Mouse (Mus musculus): Measurements from ENCODE around the gene Rbx1.

DNA sequence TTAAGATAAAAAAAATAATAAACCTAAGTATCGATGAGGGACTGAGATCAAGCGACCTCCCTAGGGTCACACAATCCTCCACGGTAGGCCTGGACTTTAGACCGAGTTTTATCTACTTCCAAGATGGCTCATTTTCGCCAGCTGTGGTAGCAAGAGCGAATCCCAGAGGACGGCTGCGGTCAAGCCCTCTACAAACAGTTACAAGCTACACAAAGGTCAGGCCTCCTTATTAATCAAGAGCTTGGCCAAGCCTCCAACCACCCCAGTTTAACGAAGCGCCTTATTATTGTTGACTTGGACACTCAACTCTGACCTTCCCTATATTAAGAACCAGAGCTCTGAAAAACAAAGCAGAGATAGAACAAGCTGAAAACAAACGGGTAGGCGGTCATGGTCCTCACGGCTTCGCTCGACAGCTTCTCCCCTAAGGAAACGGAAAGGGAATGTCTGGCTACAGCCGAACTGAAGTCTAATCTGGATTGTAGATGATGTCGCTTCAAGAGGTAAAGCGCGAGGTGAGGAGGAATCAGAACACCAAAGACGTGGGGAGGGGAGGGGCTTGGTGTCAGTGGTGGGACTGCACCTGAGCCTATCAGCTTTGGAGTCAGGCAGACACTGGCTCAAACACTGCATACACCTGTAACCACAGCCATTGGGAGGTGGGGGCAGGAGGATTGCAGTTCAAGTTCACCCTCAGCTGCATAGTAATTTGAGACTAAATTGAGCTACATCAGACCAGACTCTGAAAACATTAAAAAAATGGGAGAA lies 13.5 kb downstream of the Rbx1 start:
- TF ChIP-seq CTCF (conservative IDR thresholded peaks at IDR 0.05; ENCODE audit: low read length) (no peak), POU5F1 (IDR thresholded peaks at IDR 0.05; ENCODE audit: borderline replicate concordance, low read length) (no peak)
